Mouse (Mus musculus): ENCODE measurements around the gene Wap. TPM values are rescaled to one million over a fixed set of nuclear protein-coding genes. Genes with fewer than 3 reads are reported as not detected.

The Wap gene
- total RNA-seq, 2 experiments from 2014 or later = not detected

DNA sequence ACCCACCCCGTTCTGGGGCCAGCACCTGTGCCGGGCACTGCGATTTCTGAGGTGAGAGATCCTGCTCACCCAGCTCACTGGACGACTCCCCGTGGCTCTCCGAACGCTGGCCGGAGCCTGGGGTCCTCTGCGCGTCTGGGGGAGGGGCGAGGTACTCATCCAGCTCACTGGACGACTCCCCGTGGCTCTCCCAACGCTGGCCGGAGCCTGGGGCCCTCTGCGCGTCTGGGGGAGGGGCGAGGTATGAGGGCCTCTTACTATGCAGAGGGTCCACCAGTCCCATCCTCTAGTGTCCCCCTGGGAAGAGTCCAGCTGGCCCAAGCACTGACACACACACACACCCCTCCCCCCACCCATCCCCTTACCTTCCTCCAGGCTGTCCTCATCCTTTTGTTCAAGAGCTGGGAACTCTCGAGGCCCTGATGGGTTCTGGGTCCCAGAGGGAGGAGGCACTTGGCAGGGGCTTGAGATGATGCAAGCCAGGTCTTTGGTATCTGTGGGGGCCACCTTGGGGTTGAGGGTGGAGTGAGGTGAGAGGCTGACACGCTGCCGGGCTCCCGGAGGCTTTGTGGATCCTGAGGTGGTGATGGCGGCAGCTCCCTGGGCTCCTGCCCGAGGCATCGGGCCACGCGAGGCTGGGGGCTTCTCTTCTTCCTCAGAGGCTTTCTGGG is 39.3 kb downstream of the Wap start:
- intact Hi-C loops (cut with DNase I) = no loop called here
- DNase-seq = no peak

DNA sequence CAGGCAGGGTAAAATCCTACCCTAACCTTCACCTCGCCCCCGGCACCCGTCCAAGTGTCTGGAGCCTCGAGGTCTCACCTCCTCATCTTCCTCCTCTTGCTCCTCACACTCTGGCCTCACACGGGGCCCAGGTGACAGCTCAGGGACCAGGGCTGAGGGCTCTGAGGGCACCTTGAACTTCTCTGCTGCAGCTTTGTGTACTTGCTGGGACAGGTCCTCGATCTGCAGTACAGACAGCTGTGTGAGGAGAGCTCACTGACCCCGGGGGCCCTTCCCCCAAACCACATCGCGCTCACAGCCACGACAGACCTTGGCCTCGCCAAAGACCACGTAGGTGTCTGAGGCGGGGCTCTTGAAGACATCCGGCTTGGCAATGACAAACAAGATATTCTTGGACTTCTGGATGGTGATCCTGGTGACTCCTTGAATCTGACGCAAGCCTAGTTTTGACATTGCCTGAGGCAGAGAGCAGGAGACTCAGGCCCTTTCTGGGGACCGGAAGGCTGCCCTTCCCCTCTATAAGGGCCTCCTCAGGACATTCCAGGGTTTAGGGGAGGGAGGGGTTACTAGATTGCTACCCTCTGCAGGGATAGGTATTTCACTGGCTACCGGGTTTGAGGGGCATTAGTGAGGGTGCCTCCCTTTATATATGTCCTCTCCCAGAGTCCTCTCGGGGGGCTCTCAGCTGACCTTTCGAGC is 40.1 kb downstream of the Wap start:
- intact Hi-C loops (cut with DNase I) = no loop called here
- no peak for DNase-seq

DNA sequence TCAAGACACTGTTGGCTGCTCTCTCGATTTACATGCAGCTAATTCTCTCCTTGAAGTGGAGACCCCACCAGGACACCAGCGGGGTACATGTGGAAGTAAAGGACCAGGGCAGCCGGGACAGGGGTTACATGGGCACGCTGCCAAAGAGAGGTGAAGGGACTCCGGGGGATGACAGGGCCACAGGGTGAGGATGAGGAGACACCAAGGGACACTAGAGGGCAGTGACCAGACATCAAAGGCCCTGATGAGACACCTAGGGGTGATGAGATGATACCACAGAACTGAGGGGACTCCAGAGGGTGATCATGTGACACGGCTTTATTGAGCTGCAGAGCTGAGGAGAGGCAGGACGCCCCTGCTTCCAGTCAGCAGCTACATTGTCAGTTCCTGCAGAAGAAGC is 40.9 kb downstream of the Wap start:
- intact Hi-C loops (cut with DNase I) = no loop called here
- no peak for DNase-seq

DNA sequence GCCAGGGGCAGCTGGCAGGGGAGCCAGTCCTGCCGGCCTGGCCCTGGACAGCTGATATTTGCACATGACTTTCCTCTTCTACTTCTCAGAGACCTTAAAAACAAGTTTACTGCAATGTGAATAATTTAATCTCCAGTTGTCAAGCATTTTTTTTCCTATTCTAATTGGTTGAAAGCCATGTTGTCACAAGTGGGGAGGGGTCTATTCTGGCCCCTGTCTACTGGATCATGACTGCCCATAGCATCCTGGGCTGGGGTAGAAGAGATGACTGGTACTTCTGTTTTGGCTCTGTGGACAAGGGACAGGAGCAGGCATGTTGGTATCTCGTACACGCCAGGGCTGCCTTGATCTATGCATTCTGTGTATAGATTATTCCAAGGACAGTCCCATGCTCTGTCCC is 41.8 kb downstream of the Wap start:
- intact Hi-C loops (cut with DNase I) = no loop called here
- no peak for DNase-seq

DNA sequence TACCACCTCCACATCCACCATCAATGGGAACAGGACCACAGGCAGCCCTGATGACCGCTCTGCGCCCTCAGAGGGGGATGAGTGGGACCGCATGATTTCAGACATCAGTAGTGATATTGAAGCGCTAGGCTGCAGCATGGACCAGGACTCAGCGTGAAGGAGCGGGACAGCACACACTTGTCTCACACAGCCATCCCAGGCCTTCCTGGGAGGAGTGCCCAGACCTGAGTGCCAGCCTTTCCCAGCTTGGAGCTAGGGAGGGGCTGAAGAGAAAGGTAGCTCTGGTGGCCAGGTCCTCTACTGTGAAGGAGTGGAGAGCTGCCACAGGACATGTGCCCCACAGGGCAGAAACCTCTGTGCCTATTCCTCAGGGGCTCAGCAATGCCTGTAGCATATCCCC is 42.2 kb downstream of the Wap start:
- intact Hi-C loops (cut with DNase I) = no loop called here
- DNase-seq = no peak

DNA sequence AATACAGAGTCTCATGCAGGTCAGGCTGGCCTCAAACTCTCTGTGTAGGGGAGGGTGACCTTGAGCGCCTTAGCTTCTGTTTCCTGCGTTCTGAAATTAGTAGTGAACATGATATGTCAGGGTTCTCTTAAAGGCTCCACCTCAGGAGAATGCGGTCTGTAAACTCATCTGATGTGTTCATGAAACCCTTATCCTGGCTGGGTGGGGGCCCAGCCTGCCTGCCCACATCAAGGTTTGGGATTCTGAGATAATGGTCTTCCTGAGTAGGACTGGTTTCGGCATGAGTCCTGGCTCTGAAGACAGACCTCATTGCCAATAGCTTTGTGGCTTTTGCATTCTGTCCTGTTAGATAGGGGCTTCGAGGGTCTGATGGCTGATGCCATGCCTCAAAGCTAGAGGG is 43.1 kb downstream of the Wap start:
- DNase-seq = no peak
- intact Hi-C loops (cut with DNase I) = no loop called here

DNA sequence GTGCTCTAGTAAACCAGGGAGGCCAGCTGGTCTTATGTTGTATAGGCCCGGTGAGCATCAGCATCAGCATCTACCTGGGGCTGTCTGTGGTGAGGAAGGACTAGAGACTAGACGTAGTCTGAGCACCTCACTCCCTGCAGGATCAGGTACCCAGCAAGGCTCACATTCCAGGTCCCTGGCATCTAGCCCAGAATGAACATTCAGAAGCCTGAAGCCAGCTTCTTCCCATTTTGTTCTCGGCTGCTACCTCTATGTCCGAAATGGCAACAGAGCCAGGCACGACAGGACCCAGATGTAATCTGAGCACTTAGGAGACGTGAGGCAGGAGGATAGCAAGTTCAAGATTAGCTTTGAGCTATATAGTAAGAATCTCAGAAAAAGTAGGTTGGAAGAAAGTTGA is 43.6 kb downstream of the Wap start:
- intact Hi-C loops (cut with DNase I) = no loop called here
- no peak for DNase-seq

DNA sequence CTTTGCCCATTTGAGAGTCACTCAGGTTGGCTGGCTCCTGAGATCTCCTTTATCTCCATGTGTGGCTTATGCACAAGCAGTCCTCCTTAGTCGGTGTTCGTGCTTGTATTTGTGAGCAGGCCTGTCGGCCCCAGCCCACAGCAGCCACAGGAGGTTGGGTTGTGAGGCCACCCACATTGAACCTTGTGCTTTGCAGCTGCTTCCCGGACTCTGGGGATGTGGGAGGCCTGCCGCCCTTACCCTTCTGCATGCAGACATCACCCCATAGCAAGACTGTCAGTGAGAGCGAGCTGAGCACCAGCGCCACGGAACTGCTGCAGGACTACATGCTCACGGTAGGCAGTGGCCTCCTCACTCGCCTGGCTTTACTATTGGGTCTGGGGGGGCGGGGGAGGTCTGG is 45.0 kb downstream of the Wap start:
- no peak for DNase-seq
- intact Hi-C loops (cut with DNase I) = no loop called here

DNA sequence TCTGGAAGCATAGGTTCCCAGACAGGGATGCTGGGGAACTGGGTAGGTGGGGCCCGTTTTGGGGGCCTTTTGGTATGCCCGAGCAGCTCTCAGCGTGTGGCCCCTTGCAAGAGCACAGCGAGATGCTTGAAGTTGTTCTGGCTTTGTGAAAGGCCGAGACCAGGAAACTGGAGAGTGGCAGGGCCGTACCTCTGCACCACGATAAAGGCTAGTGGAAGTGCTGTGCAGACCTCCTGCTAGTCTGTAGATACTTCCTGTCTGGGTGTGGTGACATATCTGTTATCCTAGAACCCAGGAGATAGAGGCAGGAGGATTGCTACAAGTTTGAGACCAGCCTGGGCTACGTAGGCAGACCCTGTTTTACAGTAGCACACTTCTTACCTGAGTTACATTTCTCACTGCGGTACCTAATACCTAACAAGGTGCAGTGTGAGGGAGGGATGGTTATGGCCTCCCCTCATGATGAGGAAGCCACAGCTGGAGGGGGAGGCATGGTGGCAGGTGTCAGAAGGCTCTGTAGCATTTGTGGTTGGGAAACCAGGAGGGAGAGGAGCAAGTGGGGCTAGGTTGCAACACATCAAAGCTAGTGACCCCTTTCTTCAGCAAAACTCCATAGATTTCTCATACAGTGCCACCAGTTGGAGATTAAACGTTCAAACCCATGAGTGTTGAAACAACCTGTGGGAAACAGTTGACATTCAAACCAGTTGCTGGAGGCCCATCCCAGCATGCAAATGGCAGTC is 47.3 kb downstream of the Wap start:
- no peak for DNase-seq
- intact Hi-C loops (cut with DNase I) = no loop called here

DNA sequence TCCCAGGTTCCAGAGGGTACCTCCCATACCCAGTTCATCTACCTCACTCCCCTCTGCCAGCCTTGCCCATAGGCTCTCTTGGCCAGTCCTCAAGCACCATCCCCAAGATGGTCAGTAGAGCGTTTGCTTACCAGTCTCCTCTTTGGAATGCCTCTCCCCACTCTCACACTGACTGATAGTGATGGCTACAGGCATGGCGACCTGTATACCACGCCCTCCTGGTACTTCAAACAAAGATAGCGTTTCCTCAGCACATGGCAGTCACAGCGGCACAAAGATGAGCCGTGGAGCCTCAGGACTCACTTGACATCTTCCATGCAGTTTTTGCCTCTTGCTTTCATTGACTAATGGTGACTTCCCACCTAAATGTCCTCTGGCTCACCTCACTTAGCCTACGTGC is 48.6 kb downstream of the Wap start:
- no peak for DNase-seq
- intact Hi-C loops (cut with DNase I) = loop anchor here (5.0 kb wide), 1 partner anchor 38 kb away; no protein-coding TSS in a partner anchor

DNA sequence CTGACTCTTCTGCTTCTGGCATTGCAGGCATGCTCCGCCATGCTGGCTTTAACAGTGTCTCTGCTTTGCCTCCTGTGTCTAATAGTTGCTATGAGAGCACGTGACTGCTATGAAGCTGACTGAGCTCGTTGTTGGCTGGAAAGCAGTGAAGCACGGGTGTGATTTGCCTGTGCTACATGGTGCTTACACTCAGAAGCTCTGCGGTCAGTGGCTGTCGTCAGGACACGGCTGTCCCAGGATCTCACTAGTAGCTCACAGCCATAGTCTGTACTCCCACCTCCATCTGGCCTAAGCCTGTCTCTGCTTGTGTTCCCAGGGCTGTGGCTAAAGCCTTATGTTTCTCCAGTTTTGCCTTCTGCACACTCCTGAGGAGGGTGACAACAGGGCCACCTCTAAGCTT is 50.1 kb downstream of the Wap start:
- intact Hi-C loops (cut with DNase I) = loop anchor here (5.0 kb wide), 1 partner anchor 36 kb away; no protein-coding TSS in a partner anchor
- no peak for DNase-seq

DNA sequence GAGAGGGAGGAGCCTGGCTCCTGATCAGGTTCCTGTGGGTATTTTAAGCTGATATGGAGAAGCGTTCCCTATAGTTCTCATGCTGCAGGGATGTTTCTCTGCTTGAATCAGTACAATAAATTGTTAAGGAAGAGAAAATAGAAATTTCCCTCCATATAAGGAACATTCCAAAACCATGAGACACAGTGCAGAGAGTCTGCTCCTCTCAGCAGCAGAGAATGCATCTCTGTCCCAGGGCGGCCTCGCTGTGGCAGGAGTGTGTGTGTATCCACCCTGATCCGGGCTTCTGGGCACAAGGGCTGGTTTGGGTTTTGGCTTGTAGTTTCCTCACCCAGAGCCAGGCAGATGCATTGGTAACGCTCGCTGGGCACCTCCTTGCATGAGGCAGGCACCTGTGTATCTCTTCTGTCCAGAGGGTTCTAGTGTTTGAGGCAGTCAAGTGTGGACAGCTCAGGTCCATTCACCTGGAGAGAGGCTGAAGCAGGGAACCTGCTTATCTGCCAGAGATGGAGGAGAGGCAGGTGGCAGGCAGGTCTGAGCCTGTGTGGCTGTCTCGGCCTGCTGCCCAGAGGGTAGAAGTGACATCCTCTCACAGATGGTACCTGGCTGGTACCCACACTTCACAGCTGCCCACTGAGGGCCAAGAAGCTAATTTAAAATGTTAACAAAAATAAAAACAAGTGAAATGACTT is 51.0 kb downstream of the Wap start:
- intact Hi-C loops (cut with DNase I) = loop anchor here (5.0 kb wide), 1 partner anchor 35 kb away; no protein-coding TSS in a partner anchor
- no peak for DNase-seq

DNA sequence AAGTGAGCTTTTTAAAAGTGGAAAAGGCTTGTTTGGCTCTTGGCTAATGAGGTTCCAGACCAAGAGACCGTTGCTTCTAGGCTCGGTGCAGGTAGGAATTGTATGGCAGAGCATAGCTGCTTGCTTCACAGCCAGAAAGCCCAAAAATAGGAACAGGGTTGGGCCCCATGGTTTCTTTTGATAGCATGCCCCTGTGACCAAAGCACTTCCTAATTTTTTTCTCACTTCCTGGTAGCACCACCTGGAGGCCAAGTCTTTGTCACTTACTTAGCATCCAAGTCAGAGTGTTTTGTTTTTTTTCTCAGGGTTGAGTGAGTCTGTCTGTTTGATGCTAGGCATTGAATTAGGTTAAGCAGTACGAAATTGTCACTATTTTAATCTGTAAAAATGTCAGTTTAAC is 51.8 kb downstream of the Wap start:
- no peak for DNase-seq
- intact Hi-C loops (cut with DNase I) = loop anchor here (5.0 kb wide), 1 partner anchor 34 kb away; no protein-coding TSS in a partner anchor

DNA sequence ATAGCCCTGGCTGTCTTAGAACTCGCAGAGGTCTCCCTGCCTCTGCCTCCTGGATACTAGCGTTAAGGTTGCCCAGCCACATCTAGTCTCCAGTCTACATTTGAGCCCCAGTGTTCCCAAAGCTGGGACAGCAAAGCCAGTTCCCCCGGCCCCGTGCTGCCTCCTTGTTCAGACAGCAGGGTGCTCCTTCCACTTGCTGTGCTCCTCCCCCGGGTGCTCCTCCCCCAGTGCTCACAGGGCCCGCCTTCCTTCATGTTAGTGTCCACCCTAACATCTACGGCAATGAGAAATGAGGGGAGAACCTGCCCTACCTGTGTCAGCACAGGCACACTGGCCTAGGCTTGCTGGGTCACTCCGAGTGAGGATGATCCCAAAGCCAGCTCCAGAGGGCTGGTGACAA is 52.7 kb downstream of the Wap start:
- intact Hi-C loops (cut with DNase I) = loop anchor here (5.0 kb wide), 1 partner anchor 33 kb away; no protein-coding TSS in a partner anchor
- no peak for DNase-seq

Other genes starting within 250 kb of the Wap start
- 10 to 100 TPM; 35.0 to 39.5 TPM for gene Zmiz2, start 249.6 kb downstream of the Wap start, total RNA-seq (2021)
- gene Ppia, start 223.2 kb downstream of the Wap start, total RNA-seq (2021) = 100 to 1,000 TPM; 331 to 351 TPM
- 10 to 100 TPM; 70.4 to 83.8 TPM for gene H2afv, start 194.2 kb downstream of the Wap start, total RNA-seq (2021)
- gene Purb, start 162.7 kb downstream of the Wap start, total RNA-seq (2021) = 10 to 100 TPM; 32.7 to 35.6 TPM
- gene Myo1g, start 117.7 kb downstream of the Wap start, total RNA-seq (2021) = 1 to 10 TPM; 1.2 to 2.2 TPM
- gene Ccm2, start 91.8 kb downstream of the Wap start, total RNA-seq (2021) = 10 to 100 TPM; 24.1 to 30.2 TPM
- gene Nacad, start 32.6 kb downstream of the Wap start, total RNA-seq (2021) = 1 to 10 TPM in 1 of 2 experiments, under 1 TPM in 1; 0.92 to 1.0 TPM
- gene Tbrg4, start 12.6 kb downstream of the Wap start, total RNA-seq (2021) = 10 to 100 TPM; 93.4 to 98.4 TPM
- gene Ramp3, start 19.9 kb upstream of the Wap start, total RNA-seq (2021) = 1 to 10 TPM; 5.8 to 8.0 TPM
- not detected for gene Gm11983, start 199.0 kb upstream of the Wap start, total RNA-seq (2021)

Measured in heart, postnatal 36 days (tissue).